Mouse (Mus musculus): ENCODE measurements around the gene Tet2. TPM values are rescaled to one million over a fixed set of nuclear protein-coding genes. Genes with fewer than 3 reads are reported as not detected.

Gene Tet2
- polyA plus RNA-seq, 1 experiment from 2014 or later, result 12.9 TPM

DNA sequence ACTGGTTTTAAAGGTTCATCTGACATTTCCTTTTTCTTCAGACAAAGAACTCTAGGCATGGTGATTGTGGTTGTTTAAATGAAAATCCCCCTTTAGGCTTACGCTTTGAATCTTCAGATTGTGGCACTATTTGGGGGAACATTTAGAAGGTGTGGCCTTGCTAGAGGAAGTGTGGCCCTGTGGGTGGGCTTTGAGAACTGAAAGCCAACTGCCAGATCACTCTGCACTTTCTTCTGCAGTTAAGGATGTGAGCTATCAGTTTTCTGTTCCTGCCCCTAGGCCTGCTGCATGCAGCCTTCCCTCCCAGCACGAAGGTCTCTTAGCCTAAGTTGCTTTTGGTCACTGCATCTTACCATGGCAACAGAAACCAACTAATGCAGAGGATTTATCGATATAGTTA is 26.1 kb downstream of the Tet2 start:
- DNase-seq (ENCODE audit: low spot score) (no peak), ATAC-seq (ENCODE audit: low FRiP score, low TSS enrichment) (no peak)
- H3K27ac ChIP-seq (replicated peaks), result no peak overlapping the region
- WGBS, result 86% methylated on average over 3 of the region's 3 CpGs
- TF ChIP-seq CTCF (IDR thresholded peaks at IDR 0.05; ENCODE audit: low read depth) (no peak), EP300 (optimal IDR thresholded peaks at IDR 0.05) (no peak)
- no peaks in the 10 kb centered on the region for H3K4me1 ChIP-seq (replicated peaks; ENCODE audit: control insufficient read depth, insufficient read depth)
- no peaks in the 10 kb centered on the region for H3K9me3 ChIP-seq (ENCODE audit: control insufficient read depth, low read length)
- no peak overlapping the region for H3K4me3 ChIP-seq (ENCODE audit: low read depth, low read length)
- peaks cover 2% of the 10 kb centered on the region; the same call in 1 of the 2 replicates for H3K36me3 ChIP-seq (ENCODE audit: control insufficient read depth, insufficient read depth, low read length)
- no peak overlapping the region for H3K9ac ChIP-seq (ENCODE audit: low read length)
- H3K27me3 ChIP-seq (ENCODE audit: control insufficient read depth, insufficient read depth, low read length), result no peaks in the 10 kb centered on the region
- no peak overlapping the region for H3K4me2 ChIP-seq (replicated peaks; ENCODE audit: low read depth)

DNA sequence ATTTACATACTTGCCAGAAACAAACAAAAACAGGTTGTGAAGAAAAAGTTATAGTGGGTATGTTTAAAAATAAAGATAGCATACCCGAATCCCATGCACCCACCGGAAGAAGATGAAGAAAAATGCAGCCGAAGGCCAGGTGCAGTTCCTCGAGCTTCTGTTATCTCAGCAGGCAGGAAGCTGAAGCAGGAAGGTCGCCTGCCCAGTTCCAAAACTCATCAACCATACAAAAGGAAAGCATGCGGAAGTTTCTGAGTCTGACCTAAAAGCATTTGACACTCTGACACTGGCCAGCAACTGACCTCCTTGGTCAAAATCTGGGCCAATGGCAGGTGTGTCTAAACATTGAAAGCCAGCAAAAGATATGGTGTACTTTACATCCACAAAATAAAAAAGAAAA is 26.8 kb downstream of the Tet2 start:
- Histone ChIP-seq H3K9ac (ENCODE audit: low read length) (no peak overlapping the region), H3K36me3 (ENCODE audit: control insufficient read depth, insufficient read depth, low read length) (peaks cover 2% of the 10 kb centered on the region; the same call in 1 of the 2 replicates), H3K4me3 (ENCODE audit: low read depth, low read length) (no peak overlapping the region), H3K4me1 (replicated peaks; ENCODE audit: control insufficient read depth, insufficient read depth) (no peaks in the 10 kb centered on the region), H3K27ac (replicated peaks) (no peak overlapping the region), H3K4me2 (replicated peaks; ENCODE audit: low read depth) (no peak overlapping the region), H3K27me3 (ENCODE audit: control insufficient read depth, insufficient read depth, low read length) (no peaks in the 10 kb centered on the region), H3K9me3 (ENCODE audit: control insufficient read depth, low read length) (no peaks in the 10 kb centered on the region)
- ATAC-seq (ENCODE audit: low FRiP score, low TSS enrichment), result no peak
- no peak for DNase-seq (ENCODE audit: low spot score)
- 84% methylated on average over 6 of the region's 6 CpGs for WGBS
- TF ChIP-seq EP300 (optimal IDR thresholded peaks at IDR 0.05) (no peak), CTCF (IDR thresholded peaks at IDR 0.05; ENCODE audit: low read depth) (no peak)

DNA sequence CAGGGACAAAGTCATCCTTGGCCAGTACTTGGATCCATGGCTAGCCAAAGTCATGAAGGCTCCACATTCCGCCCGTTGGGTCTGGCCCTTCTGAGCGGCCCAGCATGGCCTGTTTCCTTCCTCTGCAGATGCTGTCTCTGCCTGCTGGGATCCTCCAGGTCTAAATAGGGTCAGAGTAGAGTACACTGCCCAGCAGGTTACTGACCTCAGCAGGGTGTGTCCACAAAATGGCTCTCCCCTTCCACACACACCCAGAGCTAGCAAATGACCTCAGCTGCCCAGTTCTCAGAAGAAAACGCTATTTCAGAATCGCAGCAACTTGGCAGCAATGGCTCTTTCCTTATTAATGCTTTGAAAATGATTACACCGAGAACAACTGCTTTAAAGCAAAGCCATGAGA is 27.5 kb downstream of the Tet2 start:
- peaks cover 2% of the 10 kb centered on the region; the same call in 1 of the 2 replicates for H3K36me3 ChIP-seq (ENCODE audit: control insufficient read depth, insufficient read depth, low read length)
- no peak overlapping the region for H3K27ac ChIP-seq (replicated peaks)
- H3K9ac ChIP-seq (ENCODE audit: low read length), result no peak overlapping the region
- H3K4me2 ChIP-seq (replicated peaks; ENCODE audit: low read depth), result no peak overlapping the region
- H3K9me3 ChIP-seq (ENCODE audit: control insufficient read depth, low read length), result no peaks in the 10 kb centered on the region
- no peak overlapping the region for H3K4me3 ChIP-seq (ENCODE audit: low read depth, low read length)
- H3K27me3 ChIP-seq (ENCODE audit: control insufficient read depth, insufficient read depth, low read length), result no peaks in the 10 kb centered on the region
- TF ChIP-seq EP300 (optimal IDR thresholded peaks at IDR 0.05), result no peak
- TF ChIP-seq CTCF (IDR thresholded peaks at IDR 0.05; ENCODE audit: low read depth), result no peak
- ATAC-seq (ENCODE audit: low FRiP score, low TSS enrichment), result peak; percentile 82
- DNase-seq (ENCODE audit: low spot score), result peak; percentile 44
- 67% methylated on average over 6 of the region's 6 CpGs for WGBS
- H3K4me1 ChIP-seq (replicated peaks; ENCODE audit: control insufficient read depth, insufficient read depth), result no peaks in the 10 kb centered on the region

DNA sequence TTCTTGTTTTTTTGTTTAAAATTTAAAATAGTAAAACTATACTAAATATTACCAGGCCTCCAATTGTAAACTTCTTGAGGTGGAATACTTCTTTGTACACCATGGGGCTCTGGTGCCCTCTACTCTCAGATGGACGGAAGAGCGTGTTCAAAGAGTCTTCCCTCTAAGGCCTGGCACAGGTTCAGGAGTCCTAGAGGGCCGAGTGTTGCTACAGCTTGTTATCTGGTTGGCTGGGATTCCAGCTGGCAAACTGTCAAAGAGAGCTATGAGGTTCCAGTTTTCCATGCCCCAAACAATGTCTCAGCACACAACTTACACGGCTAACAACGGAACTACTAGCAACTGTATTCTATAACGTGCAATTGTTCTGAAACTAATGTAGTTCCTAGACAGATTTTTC is 28.8 kb downstream of the Tet2 start:
- H3K36me3 ChIP-seq (ENCODE audit: control insufficient read depth, insufficient read depth, low read length), result peaks cover 2% of the 10 kb centered on the region; the same call in 1 of the 2 replicates
- peak; percentile 48 for DNase-seq (ENCODE audit: low spot score)
- H3K9ac ChIP-seq (ENCODE audit: low read length), result no peak overlapping the region
- H3K4me1 ChIP-seq (replicated peaks; ENCODE audit: control insufficient read depth, insufficient read depth), result no peaks in the 10 kb centered on the region
- H3K9me3 ChIP-seq (ENCODE audit: control insufficient read depth, low read length), result no peaks in the 10 kb centered on the region
- no peak for TF ChIP-seq EP300 (optimal IDR thresholded peaks at IDR 0.05)
- no peak for TF ChIP-seq CTCF (IDR thresholded peaks at IDR 0.05; ENCODE audit: low read depth)
- H3K27ac ChIP-seq (replicated peaks), result no peak overlapping the region
- 43% methylated on average over 6 of the region's 6 CpGs for WGBS
- ATAC-seq (ENCODE audit: low FRiP score, low TSS enrichment), result peak; percentile 49; the same call in 1 of the 2 replicates
- H3K27me3 ChIP-seq (ENCODE audit: control insufficient read depth, insufficient read depth, low read length), result no peaks in the 10 kb centered on the region
- no peak overlapping the region for H3K4me3 ChIP-seq (ENCODE audit: low read depth, low read length)
- H3K4me2 ChIP-seq (replicated peaks; ENCODE audit: low read depth), result no peak overlapping the region

DNA sequence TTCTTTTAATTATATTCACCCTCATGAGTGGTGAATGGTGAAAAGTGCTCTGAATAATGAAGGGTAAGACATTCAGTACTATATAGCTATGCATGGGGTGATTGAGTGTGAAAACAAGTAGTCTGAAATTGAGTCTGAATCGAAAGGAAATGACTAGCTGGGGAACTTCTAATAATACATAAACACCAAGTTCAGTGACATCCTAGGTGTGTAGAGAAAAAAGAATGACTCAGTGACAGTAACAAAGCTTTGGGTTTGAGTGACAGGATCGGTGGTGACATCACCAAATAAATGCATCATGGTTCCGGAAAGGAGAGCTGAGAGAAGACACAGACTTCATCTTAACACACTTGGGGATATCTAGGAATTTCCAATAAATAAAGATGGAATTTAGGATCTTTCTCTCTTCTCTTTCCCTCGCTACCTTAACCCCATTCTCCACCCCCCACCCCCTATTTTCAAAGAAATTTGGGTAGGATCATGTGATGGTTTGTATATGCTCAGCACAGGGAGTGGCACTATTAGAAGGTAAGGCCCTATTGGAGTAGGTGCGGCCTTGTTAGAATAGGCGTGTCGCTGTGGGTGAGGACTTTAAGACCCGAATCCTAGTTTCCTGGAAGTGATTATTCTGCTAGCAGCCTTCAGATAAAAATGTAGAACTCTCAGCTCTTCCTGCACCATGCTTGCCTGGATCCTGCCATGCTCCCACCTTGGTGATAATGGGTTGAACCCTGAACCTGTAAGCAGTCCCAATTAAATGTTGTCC is 29.6 kb downstream of the Tet2 start:
- peak; percentile 68 for ATAC-seq (ENCODE audit: low FRiP score, low TSS enrichment)
- TF ChIP-seq EP300 (optimal IDR thresholded peaks at IDR 0.05) (no peak), CTCF (IDR thresholded peaks at IDR 0.05; ENCODE audit: low read depth) (no peak)
- no peak overlapping the region for H3K27ac ChIP-seq (replicated peaks)

DNA sequence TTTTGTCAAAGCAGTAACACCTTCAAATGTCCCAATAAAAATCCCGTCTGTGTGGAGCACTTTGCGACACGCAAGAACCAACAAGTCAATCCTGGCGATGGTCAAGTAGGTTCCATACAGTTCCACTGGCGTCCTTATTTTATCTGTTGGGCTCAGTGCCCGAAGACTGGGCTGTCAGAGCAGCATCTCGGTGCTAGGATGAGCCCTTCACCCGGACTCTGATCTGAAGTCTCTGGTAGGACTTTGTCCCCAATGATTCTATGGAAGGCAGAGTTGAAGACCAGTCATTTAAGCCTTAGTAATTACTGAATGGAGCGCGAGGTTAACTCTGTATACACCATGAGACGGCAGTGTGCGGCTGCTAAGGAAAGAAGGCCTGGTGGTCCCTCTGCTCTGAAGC is 30.6 kb downstream of the Tet2 start:
- peaks cover 2% of the 10 kb centered on the region; the same call in 1 of the 2 replicates for H3K36me3 ChIP-seq (ENCODE audit: control insufficient read depth, insufficient read depth, low read length)
- no peak overlapping the region for H3K4me2 ChIP-seq (replicated peaks; ENCODE audit: low read depth)
- DNase-seq (ENCODE audit: low spot score) (no peak), ATAC-seq (ENCODE audit: low FRiP score, low TSS enrichment) (no peak)
- no peaks in the 10 kb centered on the region for H3K9me3 ChIP-seq (ENCODE audit: control insufficient read depth, low read length)
- H3K4me3 ChIP-seq (ENCODE audit: low read depth, low read length), result no peak overlapping the region
- no peaks in the 10 kb centered on the region for H3K4me1 ChIP-seq (replicated peaks; ENCODE audit: control insufficient read depth, insufficient read depth)
- TF ChIP-seq CTCF (IDR thresholded peaks at IDR 0.05; ENCODE audit: low read depth), result no peak
- no peak for TF ChIP-seq EP300 (optimal IDR thresholded peaks at IDR 0.05)
- no peak overlapping the region for H3K9ac ChIP-seq (ENCODE audit: low read length)
- WGBS, result 89% methylated on average over 12 of the region's 12 CpGs
- no peak overlapping the region for H3K27ac ChIP-seq (replicated peaks)
- no peaks in the 10 kb centered on the region for H3K27me3 ChIP-seq (ENCODE audit: control insufficient read depth, insufficient read depth, low read length)

More for the DNA sequence above, 29.6 kb downstream of the Tet2 start:
- Histone ChIP-seq H3K9ac (ENCODE audit: low read length) (no peak overlapping the region), H3K4me3 (ENCODE audit: low read depth, low read length) (no peak overlapping the region), H3K27me3 (ENCODE audit: control insufficient read depth, insufficient read depth, low read length) (no peaks in the 10 kb centered on the region), H3K4me2 (replicated peaks; ENCODE audit: low read depth) (no peak overlapping the region), H3K9me3 (ENCODE audit: control insufficient read depth, low read length) (no peaks in the 10 kb centered on the region), H3K36me3 (ENCODE audit: control insufficient read depth, insufficient read depth, low read length) (peaks cover 2% of the 10 kb centered on the region; the same call in 1 of the 2 replicates), H3K4me1 (replicated peaks; ENCODE audit: control insufficient read depth, insufficient read depth) (no peaks in the 10 kb centered on the region)
- no peak for DNase-seq (ENCODE audit: low spot score)
- 74% methylated on average over 8 of the region's 8 CpGs for WGBS

Measured in stomach, postnatal 0 days (tissue).